Mouse (Mus musculus) forebrain, embryonic 14.5 days (tissue): ENCODE measurements around the gene Exph5. TPM values are rescaled to one million over a fixed set of nuclear protein-coding genes. Genes with fewer than 3 reads are reported as not detected.

ENCODE experiments used
- ATAC-seq: fragments of 200-750 bp; cut with Nextera tagmentation; 2 replicates; pipeline ENCODE4 v1.8.0; 2017; ENCODE audit warnings: mild to moderate bottlenecking, moderate library complexity
- DNase-seq: peaks from one replicate; pipeline ENCODE4 v3.0.0-alpha.2; 2015; ENCODE audit warnings: low spot score
- H3K27ac ChIP-seq: fragments of 300-500 bp; sonication (generic); 2 replicates; pipeline ENCODE4 v1.5.1; 2014; ENCODE audit warnings: low read depth, mild to moderate bottlenecking, control low read depth, low read length, moderate library complexity
- H3K27me3 ChIP-seq: fragments of 300-500 bp; sonication (generic); replicated peaks from 2 replicates; pipeline ENCODE4 v1.6.1; 2014; ENCODE audit warnings: low read length, control low read depth, mixed read lengths; ENCODE audit not compliant: control insufficient read depth, insufficient read depth
- H3K36me3 ChIP-seq: fragments of 300-500 bp; sonication (generic); 2 replicates; pipeline ENCODE4 v1.6.1; 2014; ENCODE audit warnings: low read length, control low read depth; ENCODE audit not compliant: control insufficient read depth, insufficient read depth
- H3K4me1 ChIP-seq: fragments of 300-500 bp; sonication (generic); 2 replicates; pipeline ENCODE4 v1.6.1; 2014; ENCODE audit warnings: antibody characterized with exemption, low read length, control low read depth; ENCODE audit not compliant: control insufficient read depth, insufficient read depth
- H3K4me2 ChIP-seq: fragments of 300-500 bp; sonication (generic); 2 replicates; pipeline ENCODE4 v1.6.1; 2014; ENCODE audit warnings: mild to moderate bottlenecking, control low read depth, low read length
- H3K4me3 ChIP-seq: fragments of 300-500 bp; sonication (generic); 2 replicates; pipeline ENCODE4 v1.5.1; 2014; ENCODE audit warnings: low read depth, low read length, control low read depth
- H3K9ac ChIP-seq: fragments of 300-500 bp; sonication (generic); 2 replicates; pipeline ENCODE4 v1.6.1; 2014; ENCODE audit warnings: mild to moderate bottlenecking, low read length, control low read depth, moderate library complexity
- H3K9me3 ChIP-seq: fragments of 300-500 bp; sonication (generic); replicated peaks from 2 replicates; pipeline ENCODE4 v1.6.1; 2016; ENCODE audit warnings: low read length, control low read depth, mixed read lengths; ENCODE audit not compliant: control insufficient read depth
- WGBS: fragments of 180-500 bp; shearing (Covaris S2); extraction: QIAGEN DNeasy Blood & Tissue Kit; methylation state at CpG from one replicate; pipeline ENCODE4 v1.1.7; 2014; 5-methylcytosine and 5-hydroxymethylcytosine counted together
- polyA plus RNA-seq: library from polyadenylated mRNA; unstranded; fragments of >200 nt; fragmentation: Nextera tagmentation; extraction: Ambion mirVana; gene quantifications from 2 replicates; pipeline ENCODE4 v1.2.1, GENCODE M21; 2014

Exph5 gene
- polyA plus RNA-seq, 1 experiment from 2014 or later: 0.05 TPM

- DNase-seq (peak; percentile 14), ATAC-seq (no peak)
- Histone ChIP-seq H3K9ac (no peak overlapping the region; the same call in 1 of the 2 replicates), H3K9me3 (no peaks in the 10 kb centered on the region), H3K27me3 (no peaks in the 10 kb centered on the region), H3K4me3 (no peak overlapping the region), H3K4me1 (peaks cover 5% of the 10 kb centered on the region; the same call in 1 of the 2 replicates), H3K36me3 (no peaks in the 10 kb centered on the region), H3K27ac (no peak overlapping the region), H3K4me2 (peak overlapping the region; percentile 33; the same call in 1 of the 2 replicates)
- 36% methylated on average over 8 of the region's 8 CpGs for WGBS
Observed at GRCm38 (mm10) chr9:53402991-53403390, 101.5 kb downstream of the Exph5 start.

GRCm38 (mm10) chr9:53404050-53404752 is 102.7 kb downstream of the Exph5 start:
- Histone ChIP-seq H3K36me3 (no peaks in the 10 kb centered on the region), H3K27ac (no peak overlapping the region), H3K4me3 (no peak overlapping the region), H3K9ac (no peak overlapping the region), H3K4me1 (peaks cover 5% of the 10 kb centered on the region; the same call in 1 of the 2 replicates), H3K4me2 (no peak overlapping the region; the same call in 1 of the 2 replicates), H3K9me3 (no peaks in the 10 kb centered on the region), H3K27me3 (no peaks in the 10 kb centered on the region)
- ATAC-seq: no peak
- 86% methylated on average over 6 of the region's 6 CpGs for WGBS
- DNase-seq: peak; percentile 22

DNA sequence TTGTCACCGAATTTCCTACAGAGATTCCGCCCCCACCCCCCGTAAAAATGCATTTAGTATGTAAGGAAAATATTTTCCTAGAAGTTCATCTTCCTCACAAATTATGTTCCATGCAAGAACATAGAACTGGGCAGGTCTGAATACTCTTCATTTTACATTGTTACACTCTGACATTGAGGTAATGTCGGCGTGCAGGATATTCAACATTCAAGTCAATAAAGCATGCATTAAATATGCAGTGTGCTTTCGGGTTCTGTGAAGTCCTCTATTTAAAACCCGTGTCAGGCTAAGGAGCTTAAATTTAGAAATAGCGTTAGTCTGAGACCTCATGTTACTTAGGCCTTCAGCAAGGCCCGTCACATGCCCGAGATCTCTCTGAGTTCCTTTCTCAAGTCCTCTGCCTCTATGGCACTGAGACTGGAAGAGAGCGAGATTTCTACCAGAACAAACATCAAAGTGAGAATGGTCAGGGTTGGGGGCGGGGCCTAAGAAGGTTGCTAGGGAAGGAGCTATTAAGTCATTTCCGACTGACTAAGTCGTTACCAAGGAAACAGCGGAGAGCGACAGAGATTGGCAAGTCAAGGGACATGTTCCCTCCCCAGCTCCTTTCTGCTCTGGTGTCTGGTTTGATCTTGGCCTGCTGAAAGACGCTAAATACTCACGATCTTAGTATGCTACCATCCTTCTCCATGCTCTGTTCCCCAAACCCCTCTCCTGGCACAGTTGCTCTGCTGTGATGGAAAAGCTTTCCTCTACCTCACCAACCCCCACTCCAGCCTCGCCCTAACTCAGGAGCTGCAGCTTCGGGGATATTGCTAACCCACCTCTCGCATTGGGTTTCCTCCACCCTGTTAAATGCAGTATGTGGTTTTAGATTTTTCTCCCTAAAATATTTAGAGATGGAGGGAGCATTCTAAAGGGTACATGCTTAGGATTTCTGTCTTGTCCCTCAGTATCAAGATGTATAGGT is 103.6 kb downstream of the Exph5 start:
- H3K9me3 ChIP-seq: no peaks in the 10 kb centered on the region
- H3K27ac ChIP-seq: peak overlapping the region; percentile 75; the same call in 1 of the 2 replicates
- H3K4me2 ChIP-seq: peak overlapping the region; percentile 46
- H3K4me1 ChIP-seq: peaks cover 5% of the 10 kb centered on the region; the same call in 1 of the 2 replicates
- H3K27me3 ChIP-seq: no peaks in the 10 kb centered on the region
- H3K4me3 ChIP-seq: peak overlapping the region; percentile 26
- peak overlapping the region; percentile 59; the same call in 1 of the 2 replicates for H3K9ac ChIP-seq
- peak; percentile 96 for ATAC-seq
- 30% methylated on average over 21 of the region's 21 CpGs for whole genome bisulfite sequencing
- H3K36me3 ChIP-seq: no peaks in the 10 kb centered on the region
- peak; percentile 94 for DNase-seq

DNA sequence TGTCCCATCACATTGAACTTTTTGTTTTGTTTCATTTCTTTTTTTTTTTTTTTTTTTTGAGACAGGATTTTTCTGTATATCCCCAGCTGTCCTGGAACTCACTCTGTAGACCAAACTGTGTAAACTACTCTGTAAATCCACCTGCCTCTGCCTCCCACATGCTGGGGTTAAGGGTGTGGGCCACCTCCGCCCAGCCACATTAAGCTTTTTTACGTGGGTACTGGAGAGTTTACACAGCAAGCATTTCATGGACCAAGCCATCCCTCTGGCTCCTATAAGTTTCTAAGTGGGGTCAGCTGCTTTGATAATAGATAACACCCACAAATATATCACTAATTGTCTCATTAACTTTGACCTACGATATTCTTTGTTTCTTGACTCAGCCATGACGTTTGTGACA is 107.1 kb downstream of the Exph5 start:
- WGBS: 87% methylated on average over 4 of the region's 4 CpGs

GRCm38 (mm10) chr9:53408953-53409361 is 107.5 kb downstream of the Exph5 start:
- no peak overlapping the region for H3K27ac ChIP-seq
- H3K4me1 ChIP-seq: no peaks in the 10 kb centered on the region
- no peaks in the 10 kb centered on the region for H3K27me3 ChIP-seq
- H3K36me3 ChIP-seq: no peaks in the 10 kb centered on the region
- no peaks in the 10 kb centered on the region for H3K9me3 ChIP-seq
- ATAC-seq (no peak), DNase-seq (peak; percentile 6)
- no peak overlapping the region for H3K4me3 ChIP-seq
- H3K4me2 ChIP-seq: no peak overlapping the region
- H3K9ac ChIP-seq: no peak overlapping the region
- 87% methylated on average over 2 of the region's 2 CpGs for WGBS

More for the DNA sequence above, 107.1 kb downstream of the Exph5 start:
- Histone ChIP-seq H3K4me2 (no peak overlapping the region), H3K4me3 (no peak overlapping the region), H3K36me3 (no peaks in the 10 kb centered on the region), H3K4me1 (no peaks in the 10 kb centered on the region), H3K27me3 (no peaks in the 10 kb centered on the region), H3K9ac (no peak overlapping the region), H3K27ac (no peak overlapping the region), H3K9me3 (no peaks in the 10 kb centered on the region)
- ATAC-seq (no peak), DNase-seq (no peak)

- H3K27me3 ChIP-seq: no peaks in the 10 kb centered on the region
- H3K9me3 ChIP-seq: no peaks in the 10 kb centered on the region
- no peak overlapping the region for H3K4me2 ChIP-seq
- no peak overlapping the region for H3K4me3 ChIP-seq
- DNase-seq (no peak), ATAC-seq (no peak)
- no peak overlapping the region for H3K27ac ChIP-seq
- no peak overlapping the region for H3K9ac ChIP-seq
- no peaks in the 10 kb centered on the region for H3K4me1 ChIP-seq
- no peaks in the 10 kb centered on the region for H3K36me3 ChIP-seq
- 93% methylated on average over 3 of the region's 3 CpGs for WGBS
Observed at GRCm38 (mm10) chr9:53409427-53409826, 108.0 kb downstream of the Exph5 start.

- no peaks in the 10 kb centered on the region for H3K27me3 ChIP-seq
- no peak overlapping the region for H3K4me2 ChIP-seq
Observed at GRCm38 (mm10) chr9:53422133-53422896, 120.8 kb downstream of the Exph5 start.

GRCm38 (mm10) chr9:53426726-53427125 is 125.3 kb downstream of the Exph5 start:
- DNase-seq: no peak
- WGBS: 95% methylated on average over 3 of the region's 3 CpGs
- Histone ChIP-seq H3K4me3 (no peak overlapping the region), H3K9ac (no peak overlapping the region), H3K4me1 (no peaks in the 10 kb centered on the region), H3K4me2 (no peak overlapping the region), H3K36me3 (no peaks in the 10 kb centered on the region), H3K27ac (no peak overlapping the region), H3K27me3 (no peaks in the 10 kb centered on the region), H3K9me3 (no peaks in the 10 kb centered on the region)
- ATAC-seq: no peak

More at GRCm38 (mm10) chr9:53422133-53422896, 120.8 kb downstream of the Exph5 start:
- no peaks in the 10 kb centered on the region for H3K36me3 ChIP-seq
- H3K4me3 ChIP-seq: no peak overlapping the region
- 80% methylated on average over 9 of the region's 9 CpGs for WGBS
- H3K9me3 ChIP-seq: no peaks in the 10 kb centered on the region
- H3K9ac ChIP-seq: no peak overlapping the region
- no peak for DNase-seq
- no peaks in the 10 kb centered on the region for H3K4me1 ChIP-seq
- no peak for ATAC-seq
- H3K27ac ChIP-seq: no peak overlapping the region
